Mouse (Mus musculus) ES-Bruce4 (cell line): Measurements from ENCODE around the gene Ltv1. TPM values are rescaled to one million over a fixed set of nuclear protein-coding genes. Genes with fewer than 3 reads are reported as not detected.

Experiments
- H3K27ac ChIP-seq: 2 replicates; pipeline ENCODE4 v1.5.1; 2012; ENCODE audit warnings: low read length, inconsistent platforms; ENCODE audit not compliant: insufficient read depth
- H3K27me3 ChIP-seq: 2 replicates; pipeline ENCODE4 v1.6.1; 2012; ENCODE audit warnings: mild to moderate bottlenecking, low read length, inconsistent platforms; ENCODE audit not compliant: control insufficient read depth, poor library complexity, insufficient read depth, severe bottlenecking
- H3K36me3 ChIP-seq: 2 replicates; pipeline ENCODE4 v1.6.1; 2012; ENCODE audit warnings: inconsistent platforms, mild to moderate bottlenecking, low read length, moderate library complexity; ENCODE audit not compliant: control insufficient read depth, poor library complexity, insufficient read depth, severe bottlenecking
- H3K4me1 ChIP-seq: one replicate; pipeline ENCODE4 v1.8.1; 2011; ENCODE audit warnings: low read length; ENCODE audit not compliant: control insufficient read depth, insufficient read depth
- H3K4me3 ChIP-seq: 2 replicates; pipeline ENCODE4 v1.5.1; 2011; ENCODE audit warnings: low read depth, mild to moderate bottlenecking, low read length
- H3K9ac ChIP-seq: 2 replicates; pipeline ENCODE4 v1.6.1; 2012; ENCODE audit warnings: low read depth, mild to moderate bottlenecking, inconsistent platforms; ENCODE audit not compliant: poor library complexity, severe bottlenecking
- H3K9me3 ChIP-seq: replicated peaks from 2 replicates; pipeline ENCODE4 v1.6.1; 2012; ENCODE audit warnings: mild to moderate bottlenecking, low read length, inconsistent platforms; ENCODE audit not compliant: control insufficient read depth, poor library complexity, insufficient read depth, severe bottlenecking
- CTCF ChIP-seq: IDR thresholded peaks from one replicate; pipeline ENCODE4 v1.8.1; 2011; ENCODE audit warnings: low read depth, low read length
- EP300 ChIP-seq: IDR thresholded peaks from 2 replicates; pipeline ENCODE4 v1.6.1; 2011; ENCODE audit warnings: low read depth, low read length; ENCODE audit not compliant: insufficient read depth
- POLR2A ChIP-seq: IDR thresholded peaks from one replicate; pipeline ENCODE4 v1.8.1; 2011; ENCODE audit warnings: low read length; ENCODE audit not compliant: insufficient read depth
- polyA plus RNA-seq: library from polyadenylated mRNA; stranded (reverse); fragments of >200 nt; gene quantifications from 2 replicates; pipeline ENCODE4 v1.2.4, GENCODE M21; 2011; ENCODE audit warnings: low read depth; ENCODE audit not compliant: missing spikeins, insufficient read depth, insufficient read length

The Ltv1 gene
- polyA plus RNA-seq, 1 experiment, result 66.8 TPM

GRCm38 (mm10) chr10:13233143-13233622 is 40.2 kb upstream of the Ltv1 start:
- Histone ChIP-seq H3K27ac (no peak overlapping the region), H3K9me3 (no peaks in the 10 kb centered on the region), H3K4me3 (no peak overlapping the region), H3K36me3 (no peaks in the 10 kb centered on the region), H3K27me3 (no peaks in the 10 kb centered on the region), H3K4me1 (no peaks in the 10 kb centered on the region), H3K9ac (no peak overlapping the region)
- TF ChIP-seq POLR2A, result no peak

- Histone ChIP-seq H3K9me3 (no peaks in the 10 kb centered on the region), H3K27ac (no peak overlapping the region), H3K9ac (no peak overlapping the region), H3K4me3 (no peak overlapping the region), H3K36me3 (no peaks in the 10 kb centered on the region), H3K27me3 (no peaks in the 10 kb centered on the region), H3K4me1 (no peaks in the 10 kb centered on the region)
- TF ChIP-seq POLR2A, result no peak
- no peak for TF ChIP-seq CTCF
- no peak for TF ChIP-seq EP300
Measured at GRCm38 (mm10) chr10:13232443-13233142, 39.6 kb upstream of the Ltv1 start.

GRCm38 (mm10) chr10:13230716-13231115 is 37.7 kb upstream of the Ltv1 start:
- Histone ChIP-seq H3K9ac (no peak overlapping the region), H3K9me3 (no peaks in the 10 kb centered on the region), H3K4me1 (no peaks in the 10 kb centered on the region), H3K27me3 (no peaks in the 10 kb centered on the region), H3K36me3 (no peaks in the 10 kb centered on the region), H3K27ac (no peak overlapping the region), H3K4me3 (no peak overlapping the region)
- TF ChIP-seq CTCF (no peak), EP300 (no peak), POLR2A (no peak)

- no peak overlapping the region for H3K9ac ChIP-seq
- H3K36me3 ChIP-seq, result no peaks in the 10 kb centered on the region
- H3K4me1 ChIP-seq, result no peaks in the 10 kb centered on the region
- H3K9me3 ChIP-seq, result no peaks in the 10 kb centered on the region
- no peaks in the 10 kb centered on the region for H3K27me3 ChIP-seq
- no peak overlapping the region for H3K4me3 ChIP-seq
- no peak overlapping the region for H3K27ac ChIP-seq
- TF ChIP-seq EP300, result no peak
- TF ChIP-seq POLR2A, result no peak
- no peak for TF ChIP-seq CTCF
Measured at GRCm38 (mm10) chr10:13225377-13226063, 32.6 kb upstream of the Ltv1 start.

GRCm38 (mm10) chr10:13222135-13222534 is 29.2 kb upstream of the Ltv1 start:
- Histone ChIP-seq H3K27me3 (no peaks in the 10 kb centered on the region), H3K27ac (no peak overlapping the region), H3K9ac (no peak overlapping the region), H3K4me1 (no peaks in the 10 kb centered on the region), H3K4me3 (no peak overlapping the region), H3K36me3 (no peaks in the 10 kb centered on the region), H3K9me3 (no peaks in the 10 kb centered on the region)
- TF ChIP-seq POLR2A (no peak), EP300 (no peak), CTCF (no peak)

GRCm38 (mm10) chr10:13220061-13220460 is 27.1 kb upstream of the Ltv1 start:
- H3K27ac ChIP-seq, result no peak overlapping the region
- no peaks in the 10 kb centered on the region for H3K27me3 ChIP-seq
- no peaks in the 10 kb centered on the region for H3K9me3 ChIP-seq
- no peaks in the 10 kb centered on the region for H3K4me1 ChIP-seq
- TF ChIP-seq POLR2A (no peak), EP300 (no peak), CTCF (no peak)
- no peak overlapping the region for H3K9ac ChIP-seq
- no peak overlapping the region for H3K4me3 ChIP-seq
- H3K36me3 ChIP-seq, result no peaks in the 10 kb centered on the region
